Mouse (Mus musculus): ENCODE measurements around the gene B4galnt1. TPM values are rescaled to one million over a fixed set of nuclear protein-coding genes. Genes with fewer than 3 reads are reported as not detected.

B4galnt1 gene
- polyA plus RNA-seq, 1 experiment from 2014 or later: 66.8 TPM

- H3K27me3 ChIP-seq (ENCODE audit: control insufficient read depth, insufficient read depth, low read length): peaks cover 51% of the 10 kb centered on the region
- peaks cover 8% of the 10 kb centered on the region for H3K4me1 ChIP-seq (ENCODE audit: control insufficient read depth, insufficient read depth, low read length)
- ATAC-seq (ENCODE audit: low FRiP score, low TSS enrichment) (0 out of 2 replicates have a peak, but pooled peaks have one; percentile 44), DNase-seq (peak; percentile 93)
- H3K9ac ChIP-seq (replicated peaks; ENCODE audit: low read length): no peak overlapping the region
- no peaks in the 10 kb centered on the region for H3K9me3 ChIP-seq (ENCODE audit: control insufficient read depth, low read length)
- no peak overlapping the region for H3K27ac ChIP-seq (replicated peaks; ENCODE audit: low read depth, low read length)
- under 1% methylated on average over 23 of the region's 23 CpGs for WGBS
- H3K4me3 ChIP-seq (replicated peaks; ENCODE audit: low read depth, low read length): peak overlapping the region; percentile 20
- peak overlapping the region; percentile 38 for H3K4me2 ChIP-seq (ENCODE audit: low read length)
- H3K36me3 ChIP-seq (ENCODE audit: control insufficient read depth, insufficient read depth, low read length): no peaks in the 10 kb centered on the region
Observed at GRCm38 (mm10) chr10:127177719-127178118, 12.7 kb downstream of the B4galnt1 start.

- H3K9ac ChIP-seq (replicated peaks; ENCODE audit: low read length): 0 out of 2 replicates have a peak overlapping the region, but pooled peaks have one; percentile 4
- no peak overlapping the region for H3K27ac ChIP-seq (replicated peaks; ENCODE audit: low read depth, low read length)
- H3K9me3 ChIP-seq (ENCODE audit: control insufficient read depth, low read length): no peaks in the 10 kb centered on the region
- ATAC-seq (ENCODE audit: low FRiP score, low TSS enrichment): no peak
- peak overlapping the region; percentile 20 for H3K4me3 ChIP-seq (replicated peaks; ENCODE audit: low read depth, low read length)
- H3K36me3 ChIP-seq (ENCODE audit: control insufficient read depth, insufficient read depth, low read length): no peaks in the 10 kb centered on the region
- no peak for DNase-seq
- peak overlapping the region; percentile 38 for H3K4me2 ChIP-seq (ENCODE audit: low read length)
- H3K27me3 ChIP-seq (ENCODE audit: control insufficient read depth, insufficient read depth, low read length): peaks cover 51% of the 10 kb centered on the region
- H3K4me1 ChIP-seq (ENCODE audit: control insufficient read depth, insufficient read depth, low read length): peaks cover 9% of the 10 kb centered on the region
- WGBS: 2% methylated on average over 41 of the region's 41 CpGs
Observed at GRCm38 (mm10) chr10:127178286-127179027, 13.4 kb downstream of the B4galnt1 start.

GRCm38 (mm10) chr10:127179871-127180694, 15.1 kb downstream of the B4galnt1 start, which contains the start of gene Slc26a10:
Gene Slc26a10 (minus strand): TSS chr10:127180645.
- no peak within 1 kb of the TSS for H3K27ac ChIP-seq (replicated peaks; ENCODE audit: low read depth, low read length)
- peak within 1 kb of the TSS; percentile 24; the same call in 1 of the 2 replicates for H3K9ac ChIP-seq (replicated peaks; ENCODE audit: low read length)
- DNase-seq: peak; percentile 56
- H3K36me3 ChIP-seq (ENCODE audit: control insufficient read depth, insufficient read depth, low read length): no peaks in the 10 kb centered on the region
- H3K4me1 ChIP-seq (ENCODE audit: control insufficient read depth, insufficient read depth, low read length): peaks cover 13% of the 10 kb centered on the region
- WGBS: 2% methylated on average over 34 of the region's 34 CpGs
- peaks cover 51% of the 10 kb centered on the region for H3K27me3 ChIP-seq (ENCODE audit: control insufficient read depth, insufficient read depth, low read length)
- peak within 1 kb of the TSS; percentile 38 for H3K4me2 ChIP-seq (ENCODE audit: low read length)
- no peak within 1 kb of the TSS for H3K4me3 ChIP-seq (replicated peaks; ENCODE audit: low read depth, low read length)
- ATAC-seq (ENCODE audit: low FRiP score, low TSS enrichment): no peak
- H3K9me3 ChIP-seq (ENCODE audit: control insufficient read depth, low read length): no peaks in the 10 kb centered on the region

GRCm38 (mm10) chr10:127180695-127181047, 15.6 kb downstream of the B4galnt1 start:
- Histone ChIP-seq H3K4me2 (ENCODE audit: low read length) (no peak overlapping the region; the same call in 1 of the 2 replicates), H3K27me3 (ENCODE audit: control insufficient read depth, insufficient read depth, low read length) (peaks cover 50% of the 10 kb centered on the region), H3K4me1 (ENCODE audit: control insufficient read depth, insufficient read depth, low read length) (peaks cover 13% of the 10 kb centered on the region), H3K9me3 (ENCODE audit: control insufficient read depth, low read length) (no peaks in the 10 kb centered on the region), H3K27ac (replicated peaks; ENCODE audit: low read depth, low read length) (no peak overlapping the region), H3K4me3 (replicated peaks; ENCODE audit: low read depth, low read length) (no peak overlapping the region), H3K9ac (replicated peaks; ENCODE audit: low read length) (no peak overlapping the region), H3K36me3 (ENCODE audit: control insufficient read depth, insufficient read depth, low read length) (no peaks in the 10 kb centered on the region)
- 8% methylated on average over 3 of the region's 3 CpGs for WGBS
- ATAC-seq (ENCODE audit: low FRiP score, low TSS enrichment) (no peak), DNase-seq (no peak)

- no peak overlapping the region for H3K4me2 ChIP-seq (ENCODE audit: low read length)
- DNase-seq (no peak), ATAC-seq (ENCODE audit: low FRiP score, low TSS enrichment) (no peak)
- no peaks in the 10 kb centered on the region for H3K9me3 ChIP-seq (ENCODE audit: control insufficient read depth, low read length)
- no peak overlapping the region for H3K9ac ChIP-seq (replicated peaks; ENCODE audit: low read length)
- H3K4me3 ChIP-seq (replicated peaks; ENCODE audit: low read depth, low read length): no peak overlapping the region
- H3K27me3 ChIP-seq (ENCODE audit: control insufficient read depth, insufficient read depth, low read length): peaks cover 41% of the 10 kb centered on the region
- 55% methylated on average over 6 of the region's 6 CpGs for WGBS
- no peak overlapping the region for H3K27ac ChIP-seq (replicated peaks; ENCODE audit: low read depth, low read length)
- H3K4me1 ChIP-seq (ENCODE audit: control insufficient read depth, insufficient read depth, low read length): peaks cover 13% of the 10 kb centered on the region
- H3K36me3 ChIP-seq (ENCODE audit: control insufficient read depth, insufficient read depth, low read length): no peaks in the 10 kb centered on the region
Observed at GRCm38 (mm10) chr10:127181566-127181965, 16.5 kb downstream of the B4galnt1 start.

GRCm38 (mm10) chr10:127182624-127183023, 17.6 kb downstream of the B4galnt1 start:
- Histone ChIP-seq H3K4me2 (ENCODE audit: low read length) (no peak overlapping the region), H3K9me3 (ENCODE audit: control insufficient read depth, low read length) (no peaks in the 10 kb centered on the region), H3K4me3 (replicated peaks; ENCODE audit: low read depth, low read length) (no peak overlapping the region), H3K27me3 (ENCODE audit: control insufficient read depth, insufficient read depth, low read length) (peaks cover 30% of the 10 kb centered on the region), H3K27ac (replicated peaks; ENCODE audit: low read depth, low read length) (no peak overlapping the region), H3K4me1 (ENCODE audit: control insufficient read depth, insufficient read depth, low read length) (peaks cover 17% of the 10 kb centered on the region), H3K36me3 (ENCODE audit: control insufficient read depth, insufficient read depth, low read length) (no peaks in the 10 kb centered on the region), H3K9ac (replicated peaks; ENCODE audit: low read length) (no peak overlapping the region)
- no peak for DNase-seq
- WGBS: 92% methylated on average over 4 of the region's 4 CpGs
- ATAC-seq (ENCODE audit: low FRiP score, low TSS enrichment): no peak

GRCm38 (mm10) chr10:127183759-127184158, 18.7 kb downstream of the B4galnt1 start:
- no peaks in the 10 kb centered on the region for H3K9me3 ChIP-seq (ENCODE audit: control insufficient read depth, low read length)
- 17% methylated on average over 20 of the region's 20 CpGs for WGBS
- H3K36me3 ChIP-seq (ENCODE audit: control insufficient read depth, insufficient read depth, low read length): no peaks in the 10 kb centered on the region
- peak overlapping the region; percentile 16 for H3K4me2 ChIP-seq (ENCODE audit: low read length)
- no peak for ATAC-seq (ENCODE audit: low FRiP score, low TSS enrichment)
- peak; percentile 28 for DNase-seq
- 0 out of 2 replicates have a peak overlapping the region, but pooled peaks have one; percentile 24 for H3K9ac ChIP-seq (replicated peaks; ENCODE audit: low read length)
- no peak overlapping the region for H3K27ac ChIP-seq (replicated peaks; ENCODE audit: low read depth, low read length)
- no peak overlapping the region for H3K4me3 ChIP-seq (replicated peaks; ENCODE audit: low read depth, low read length)
- H3K4me1 ChIP-seq (ENCODE audit: control insufficient read depth, insufficient read depth, low read length): peaks cover 19% of the 10 kb centered on the region
- H3K27me3 ChIP-seq (ENCODE audit: control insufficient read depth, insufficient read depth, low read length): peaks cover 19% of the 10 kb centered on the region

GRCm38 (mm10) chr10:127185101-127185500, 20.1 kb downstream of the B4galnt1 start:
- H3K9me3 ChIP-seq (ENCODE audit: control insufficient read depth, low read length): no peaks in the 10 kb centered on the region

More at GRCm38 (mm10) chr10:127185101-127185500, 20.1 kb downstream of the B4galnt1 start:
- Histone ChIP-seq H3K9ac (replicated peaks; ENCODE audit: low read length) (no peak overlapping the region), H3K4me3 (replicated peaks; ENCODE audit: low read depth, low read length) (no peak overlapping the region), H3K27ac (replicated peaks; ENCODE audit: low read depth, low read length) (no peak overlapping the region), H3K36me3 (ENCODE audit: control insufficient read depth, insufficient read depth, low read length) (no peaks in the 10 kb centered on the region), H3K27me3 (ENCODE audit: control insufficient read depth, insufficient read depth, low read length) (peaks cover 6% of the 10 kb centered on the region), H3K4me1 (ENCODE audit: control insufficient read depth, insufficient read depth, low read length) (peaks cover 32% of the 10 kb centered on the region), H3K4me2 (ENCODE audit: low read length) (no peak overlapping the region)
- WGBS: 76% methylated on average over 9 of the region's 9 CpGs
- ATAC-seq (ENCODE audit: low FRiP score, low TSS enrichment) (no peak), DNase-seq (peak; percentile 50)

All from midbrain, embryonic 14.5 days (tissue).